Mouse (Mus musculus) erythroblast, embryonic 14.5 days (primary cell): Measurements from ENCODE around the gene H1foo.

Experiments used
- GATA1 ChIP-seq: IDR thresholded peaks from 2 replicates; pipeline ENCODE4 v1.6.1; 2012; ENCODE audit warnings: low read length, inconsistent platforms, mixed read lengths
- TAL1 ChIP-seq: IDR thresholded peaks from 3 replicates; pipeline ENCODE4 v1.6.1; 2012; ENCODE audit warnings: low read length, inconsistent platforms, mixed read lengths

DNA sequence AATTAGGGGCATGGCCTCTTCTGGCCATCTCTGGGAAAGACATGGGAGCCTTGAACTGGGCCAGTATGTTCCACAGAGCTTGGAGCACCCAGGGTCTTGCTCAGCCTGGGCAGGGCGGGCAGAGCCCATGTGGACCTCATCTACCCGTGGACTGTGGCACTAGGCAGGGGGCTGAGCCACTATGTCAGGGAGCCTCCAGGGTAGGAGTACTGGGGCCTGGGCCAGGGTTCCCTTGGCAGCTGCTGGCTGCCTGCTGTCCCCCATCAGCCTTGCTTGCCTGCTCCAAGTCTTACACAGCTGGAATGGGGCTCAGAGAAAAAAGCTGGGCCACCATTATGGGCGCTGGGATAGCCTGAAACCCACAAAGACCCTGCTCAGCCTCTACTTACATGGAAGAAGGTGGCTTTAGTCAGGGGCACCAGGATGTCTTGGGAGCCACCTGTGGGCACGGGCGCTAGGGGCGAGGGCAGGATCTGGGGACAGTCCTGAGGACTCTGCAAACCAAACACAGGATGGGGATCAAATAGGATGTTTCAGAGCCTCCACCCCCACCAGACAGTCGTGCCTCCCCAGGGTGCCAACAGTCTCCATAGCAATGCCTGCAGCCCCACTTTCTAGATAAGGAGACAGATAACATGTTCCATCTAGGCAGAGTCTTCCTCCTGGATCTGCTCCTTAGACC lies 27.5 kb downstream of the H1foo start:
- TF ChIP-seq GATA1 (no peak), TAL1 (no peak)
